Mouse (Mus musculus) limb, embryonic 14.5 days (tissue): ENCODE results near the gene Fxr1. TPM values are rescaled to one million over a fixed set of nuclear protein-coding genes. Genes with fewer than 3 reads are reported as not detected.
A peak's percentile ranks its signal among the peaks of the same experiment; 100 is the strongest.

ENCODE experiments used
- ATAC-seq: fragments of 200-750 bp; cut with Nextera tagmentation; 2 replicates; pipeline ENCODE4 v1.8.0; 2017; ENCODE audit warnings: low read depth, moderate number of reproducible peaks, moderate TSS enrichment; ENCODE audit not compliant: low FRiP score
- DNase-seq: peaks from one replicate; pipeline ENCODE4 v3.0.0-alpha.2; 2015; ENCODE audit warnings: low spot score
- H3K27ac ChIP-seq: fragments of 300-500 bp; sonication (generic); replicated peaks from 2 replicates; pipeline ENCODE4 v1.5.1; 2014; ENCODE audit warnings: low read depth, mild to moderate bottlenecking, low read length, moderate library complexity, mixed read lengths
- H3K27me3 ChIP-seq: fragments of 300-500 bp; sonication (generic); 2 replicates; pipeline ENCODE4 v1.6.1; 2014; ENCODE audit warnings: low read length, mixed read lengths; ENCODE audit not compliant: control insufficient read depth, insufficient read depth
- H3K36me3 ChIP-seq: fragments of 300-500 bp; sonication (generic); 2 replicates; pipeline ENCODE4 v1.6.1; 2014; ENCODE audit warnings: mild to moderate bottlenecking, low read length, moderate library complexity, mixed read lengths; ENCODE audit not compliant: control insufficient read depth, insufficient read depth
- H3K4me1 ChIP-seq: fragments of 300-500 bp; sonication (generic); 2 replicates; pipeline ENCODE4 v1.6.1; 2014; ENCODE audit warnings: antibody characterized with exemption, low read length, mixed read lengths; ENCODE audit not compliant: control insufficient read depth, insufficient read depth
- H3K4me2 ChIP-seq: fragments of 300-500 bp; sonication (generic); replicated peaks from 2 replicates; pipeline ENCODE4 v1.6.1; 2014; ENCODE audit warnings: low read depth, mild to moderate bottlenecking, low read length, moderate library complexity; ENCODE audit not compliant: severe bottlenecking
- H3K4me3 ChIP-seq: fragments of 300-500 bp; sonication (generic); replicated peaks from 2 replicates; pipeline ENCODE4 v1.5.1; 2014; ENCODE audit warnings: low read length
- H3K9ac ChIP-seq: fragments of 300-500 bp; sonication (generic); 2 replicates; pipeline ENCODE4 v1.6.1; 2014; ENCODE audit warnings: mild to moderate bottlenecking, low read depth, low read length, moderate library complexity; ENCODE audit not compliant: severe bottlenecking
- H3K9me3 ChIP-seq: fragments of 300-500 bp; sonication (generic); 2 replicates; pipeline ENCODE4 v1.6.1; 2016; ENCODE audit warnings: low read length; ENCODE audit not compliant: control insufficient read depth
- POLR2A ChIP-seq: fragments of 200-500 bp; IDR thresholded peaks from 2 replicates; pipeline ENCODE4 v1.8.0; 2012; ENCODE audit warnings: inconsistent platforms, mild to moderate bottlenecking, moderate library complexity, borderline replicate concordance; ENCODE audit not compliant: insufficient read depth, insufficient read length; ENCODE audit errors: extremely low read depth
- WGBS: fragments of 180-500 bp; shearing (Covaris S2); extraction: QIAGEN DNeasy Blood & Tissue Kit; methylation state at CpG from one replicate; pipeline ENCODE4 v1.1.7; 2014; 5-methylcytosine and 5-hydroxymethylcytosine counted together
- polyA plus RNA-seq, 2 experiments: library from polyadenylated mRNA; depleted of rRNA in 1 of 2; stranded (reverse) in 1 of 2; unstranded in 1 of 2; fragments of >200 nt; fragmentation: Nextera tagmentation in 1 of 2; extraction: Ambion mirVana in 1 of 2; gene quantifications; 2 replicates each; pipeline versions ENCODE4 v1.2.1 to v1.2.3; 2012 to 2014

Fxr1 gene
- polyA plus RNA-seq (2012; rRNA removed) (51.4 and 80.4 TPM in 2 replicates), polyA plus RNA-seq (2014; fragmentation: Nextera tagmentation; extraction: Ambion mirVana) (62.9 and 63.5 TPM in 2 replicates)

DNA sequence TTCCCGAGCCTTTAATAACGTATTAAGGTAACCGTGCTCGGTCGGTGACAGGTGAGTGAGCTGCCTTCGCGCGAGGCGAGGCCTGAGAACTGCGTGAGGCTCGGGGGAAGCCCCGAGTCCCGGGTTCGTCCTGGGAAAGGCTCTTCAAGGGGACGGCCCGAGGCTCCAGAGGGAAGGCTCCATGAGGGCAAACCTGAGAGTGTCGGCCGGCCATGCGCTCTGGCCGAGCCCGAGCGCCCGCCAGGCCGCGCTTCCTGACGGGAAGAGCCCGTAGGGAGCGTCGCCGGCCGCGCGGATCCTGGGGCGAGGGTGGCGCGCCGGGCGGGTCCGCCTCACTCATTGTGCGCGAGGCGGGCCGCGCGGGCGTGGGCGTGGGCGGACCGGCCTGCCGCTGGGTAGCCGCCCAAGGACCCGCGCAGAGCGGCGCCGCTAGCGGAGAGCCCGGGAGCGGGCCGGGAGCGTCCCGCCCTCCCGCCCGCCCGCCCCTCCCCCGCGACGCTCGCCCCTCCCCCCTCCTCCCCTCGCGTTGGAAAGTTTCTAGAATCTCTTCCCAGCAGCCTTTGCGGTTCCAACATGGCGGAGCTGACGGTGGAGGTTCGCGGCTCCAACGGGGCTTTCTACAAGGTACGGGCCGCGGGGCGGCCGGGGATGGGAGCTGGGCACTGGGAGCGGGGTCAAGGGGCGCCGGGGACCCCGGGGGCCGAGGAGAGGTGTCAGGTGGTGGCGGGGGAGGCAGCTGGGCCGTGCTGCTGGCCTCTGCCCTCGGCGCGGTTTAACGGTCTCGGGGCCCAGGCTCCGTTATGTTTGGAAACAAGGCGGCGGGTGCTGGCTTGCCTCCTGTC, at the start of gene Fxr1:
Gene Fxr1, plus strand, starts transcription at position 404 of the 842 bp plus-strand sequence.
- peak within 1 kb of the TSS; percentile 72 for H3K4me2 ChIP-seq
- peak within 1 kb of the TSS; percentile 95 for H3K4me3 ChIP-seq
- peaks cover 7% of the 10 kb centered on the region; the same call in 1 of the 2 replicates for H3K4me1 ChIP-seq
- no peaks in the 10 kb centered on the region for H3K36me3 ChIP-seq
- H3K27me3 ChIP-seq = no peaks in the 10 kb centered on the region
- DNase-seq = peak; percentile 85
- peak; percentile 88; the same call in 1 of the 2 replicates for TF ChIP-seq POLR2A
- WGBS = 2% methylated on average over 37 of the region's 97 CpGs
- H3K9me3 ChIP-seq = no peaks in the 10 kb centered on the region
- peak; percentile 96 for ATAC-seq
- H3K27ac ChIP-seq = peak within 1 kb of the TSS; percentile 92
- H3K9ac ChIP-seq = peak within 1 kb of the TSS; percentile 99

DNA sequence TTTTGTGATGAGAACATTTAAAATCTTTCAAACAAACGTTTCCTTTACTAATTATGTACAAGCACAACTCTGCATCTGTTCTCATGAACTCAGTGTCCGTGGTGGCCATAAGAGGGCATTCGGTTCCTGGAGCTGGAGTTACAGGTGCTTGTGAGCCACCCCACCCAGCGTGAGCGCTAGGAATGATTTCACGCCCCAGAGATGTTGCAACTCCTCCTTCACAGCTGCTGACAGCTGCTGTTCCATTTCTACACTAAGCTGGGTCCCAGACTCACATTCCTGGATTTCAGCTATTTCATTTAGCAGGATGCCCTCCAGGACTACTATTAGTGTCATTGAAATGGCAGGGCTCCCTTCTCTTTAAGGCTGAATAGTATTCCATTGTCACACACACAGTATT, 40.3 kb upstream of the Fxr1 start:
- Histone ChIP-seq H3K27ac (no peak overlapping the region), H3K9me3 (no peaks in the 10 kb centered on the region), H3K4me3 (no peak overlapping the region), H3K4me2 (no peak overlapping the region), H3K4me1 (no peaks in the 10 kb centered on the region), H3K36me3 (no peaks in the 10 kb centered on the region), H3K9ac (no peak overlapping the region), H3K27me3 (no peaks in the 10 kb centered on the region)
- peak; percentile 16 for DNase-seq
- no peak for TF ChIP-seq POLR2A
- 69% methylated on average over 6 of the region's 6 CpGs for WGBS
- ATAC-seq = 0 out of 2 replicates have a peak, but pooled peaks have one; percentile 34

DNA sequence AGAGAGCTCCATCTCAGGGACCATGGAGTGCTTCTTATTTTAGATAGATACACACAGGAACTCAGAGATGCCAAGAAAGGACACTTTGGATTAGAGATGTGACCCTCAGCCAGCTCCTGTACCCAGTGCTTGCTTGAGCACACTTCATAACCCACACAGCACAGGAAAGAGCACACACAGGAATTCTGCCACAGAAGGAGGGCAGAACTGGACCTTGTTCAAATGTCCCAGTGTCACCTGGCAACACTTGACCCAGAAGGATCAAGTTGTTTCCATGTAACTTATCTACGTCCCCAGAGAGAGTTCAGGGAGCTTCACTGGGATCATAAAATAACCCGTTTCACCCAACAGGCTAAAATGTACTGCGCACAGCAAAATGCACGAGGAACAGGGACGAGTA, 37.0 kb upstream of the Fxr1 start:
- Histone ChIP-seq H3K27ac (no peak overlapping the region), H3K4me1 (no peaks in the 10 kb centered on the region), H3K4me3 (no peak overlapping the region), H3K4me2 (no peak overlapping the region), H3K36me3 (no peaks in the 10 kb centered on the region), H3K9ac (no peak overlapping the region), H3K9me3 (no peaks in the 10 kb centered on the region), H3K27me3 (no peaks in the 10 kb centered on the region)
- ATAC-seq (no peak), DNase-seq (no peak)
- WGBS = 76% methylated on average over 5 of the region's 5 CpGs
- no peak for TF ChIP-seq POLR2A

DNA sequence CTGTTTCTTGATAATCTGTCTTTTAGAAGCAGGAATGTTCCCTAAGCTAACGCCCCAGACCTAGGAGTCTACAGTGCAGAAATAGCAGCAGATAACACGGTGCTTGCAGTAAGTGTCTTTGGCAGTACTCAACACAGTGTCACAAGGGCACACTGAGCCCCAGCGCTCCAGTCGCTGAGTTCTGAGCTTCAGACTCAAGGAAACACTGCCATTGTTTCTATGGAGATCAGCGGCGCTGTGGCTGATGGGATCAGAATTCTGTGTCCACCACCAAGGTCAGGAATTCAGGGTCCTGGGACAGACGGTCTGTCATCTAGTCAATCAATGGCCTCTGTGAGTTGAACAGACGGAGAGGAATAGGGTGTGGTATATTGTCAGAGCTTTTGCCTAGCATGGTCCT, 30.4 kb upstream of the Fxr1 start:
- Histone ChIP-seq H3K36me3 (no peaks in the 10 kb centered on the region), H3K9ac (no peak overlapping the region), H3K27ac (no peak overlapping the region), H3K27me3 (no peaks in the 10 kb centered on the region), H3K4me3 (no peak overlapping the region), H3K4me2 (no peak overlapping the region), H3K4me1 (no peaks in the 10 kb centered on the region), H3K9me3 (no peaks in the 10 kb centered on the region)
- no peak for DNase-seq
- ATAC-seq = no peak
- WGBS = 83% methylated on average over 8 of the region's 8 CpGs
- no peak for TF ChIP-seq POLR2A

DNA sequence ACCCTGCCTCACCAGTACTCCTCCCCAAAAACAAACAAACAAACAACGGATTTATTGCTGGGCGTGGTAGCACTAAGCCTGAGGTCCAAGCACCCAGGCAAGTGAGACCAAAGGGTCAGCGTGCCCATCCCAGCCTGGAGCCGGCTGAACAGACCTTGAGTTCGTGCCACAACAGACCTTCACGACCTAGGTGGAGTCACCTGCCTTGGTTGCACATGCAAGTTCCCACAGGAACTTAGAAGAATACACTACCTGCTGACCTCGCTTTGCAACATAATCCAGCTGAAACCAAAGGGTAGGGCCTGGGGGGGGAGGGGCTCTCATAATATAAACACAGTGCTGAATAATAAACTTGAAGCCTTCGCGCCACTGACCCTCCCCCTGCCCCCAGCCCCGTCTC, 29.3 kb upstream of the Fxr1 start:
- H3K9ac ChIP-seq = no peak overlapping the region
- H3K27ac ChIP-seq = no peak overlapping the region
- DNase-seq = no peak
- no peaks in the 10 kb centered on the region for H3K27me3 ChIP-seq
- no peaks in the 10 kb centered on the region for H3K9me3 ChIP-seq
- H3K36me3 ChIP-seq = no peaks in the 10 kb centered on the region
- no peak overlapping the region for H3K4me2 ChIP-seq
- ATAC-seq = no peak
- no peak overlapping the region for H3K4me3 ChIP-seq
- 66% methylated on average over 10 of the region's 10 CpGs for WGBS
- H3K4me1 ChIP-seq = no peaks in the 10 kb centered on the region
- no peak for TF ChIP-seq POLR2A
